16 mouse cellular contexts compared by ENCODE assay signal in genomic region chr2:120065243-120065642, GRCm38 (mm10). TPM values are rescaled to one million over a fixed set of nuclear protein-coding genes. Genes with fewer than 3 reads are reported as not detected.
DNase-seq lines count a peak whose midpoint lies in the region.
"Had no signal": no experiment of that assay in that cellular context is flagged by ENCODE, and none has a peak within 500 bp of the region (broad histone marks: within the 10 kb centered on the region; RNA-seq: fewer than 3 reads in every experiment).

No protein-coding gene starts in this region.

- peak; percentile 45 to 53 for DNase-seq in layer of hippocampus, adult 18-20 months (ENCODE audit: low spot score in 2 of 2)
- DNase-seq in layer of hippocampus, postnatal 10 days (ENCODE audit: low spot score in 2 of 2): no peak
- DNase-seq in layer of hippocampus, postnatal 36 days: peak; percentile 24 to 37
- DNase-seq in layer of hippocampus, adult 11-12 months (ENCODE audit: low spot score): no peak
- DNase-seq in right cerebral cortex, postnatal 25 days: peak; percentile 53
- DNase-seq in right cerebral cortex, postnatal 10 days (ENCODE audit: low spot score in 2 of 2): no peak
- peak; percentile 77 for DNase-seq in brain, adult 2 months (ENCODE audit: low read depth, low spot score)
- DNase-seq: adrenal gland, adult 8-10 months; adrenal gland, postnatal 25 days; cerebellum, adult 18-20 months; cerebellum, adult 9-10 months; cerebellum, postnatal 14 days; gastrocnemius, postnatal 25 days; heart, adult 18-20 months; heart, postnatal 10 days; heart, postnatal 36 days had no signal

RNA-seq across cellular contexts. Expression of gene Pla2g4b, which starts 32.0 kb away (rescaled TPM):
- 1 to 10 TPM; 3.9 to 4.1 TPM for total RNA-seq in layer of hippocampus, adult 18-20 months (2021)
- total RNA-seq in layer of hippocampus, postnatal 10 days (2021): 1 to 10 TPM; 4.4 to 5.1 TPM
- 1 to 10 TPM; 5.7 to 6.8 TPM for total RNA-seq in layer of hippocampus, postnatal 36 days (2021)

RNA-seq across cellular contexts. Expression of gene Gm28042, which starts 38.0 kb away (rescaled TPM):
- total RNA-seq in layer of hippocampus, adult 18-20 months (2021): 1 to 10 TPM; 1.7 to 2.0 TPM
- 1 to 10 TPM; 2.2 to 3.1 TPM for total RNA-seq in layer of hippocampus, postnatal 10 days (2021)
- total RNA-seq in layer of hippocampus, postnatal 36 days (2021): 1 to 10 TPM; 2.0 to 2.8 TPM

RNA-seq across cellular contexts. Expression of gene Jmjd7, which starts 38.0 kb away (rescaled TPM):
- 1 to 10 TPM; 4.3 to 7.3 TPM for total RNA-seq in layer of hippocampus, adult 18-20 months (2021)
- total RNA-seq in layer of hippocampus, postnatal 10 days (2021): 1 to 10 TPM; 6.7 to 9.5 TPM
- total RNA-seq in layer of hippocampus, postnatal 36 days (2021): 1 to 10 TPM; 4.6 to 6.1 TPM

Comparison
In these comparisons a context has a peak if more than half of its experiments do, and no peak if none do; other contexts are left out.
1. DNase-seq: peak in layer of hippocampus, adult 18-20 months (2 of 2), layer of hippocampus, postnatal 36 days (2 of 2), right cerebral cortex, postnatal 25 days (single experiment) and brain, adult 2 months (single experiment); none in layer of hippocampus, postnatal 10 days (0 of 2), layer of hippocampus, adult 11-12 months (single experiment) and right cerebral cortex, postnatal 10 days (0 of 2).